Mouse (Mus musculus): ENCODE data around the gene Atp2c2. TPM values are rescaled to one million over a fixed set of nuclear protein-coding genes. Genes with fewer than 3 reads are reported as not detected.

The Atp2c2 gene
- 2.3 and 2.4 TPM in 2 replicates for polyA plus RNA-seq (2015; fragmentation: Nextera tagmentation; extraction: Ambion mirVana)

DNA sequence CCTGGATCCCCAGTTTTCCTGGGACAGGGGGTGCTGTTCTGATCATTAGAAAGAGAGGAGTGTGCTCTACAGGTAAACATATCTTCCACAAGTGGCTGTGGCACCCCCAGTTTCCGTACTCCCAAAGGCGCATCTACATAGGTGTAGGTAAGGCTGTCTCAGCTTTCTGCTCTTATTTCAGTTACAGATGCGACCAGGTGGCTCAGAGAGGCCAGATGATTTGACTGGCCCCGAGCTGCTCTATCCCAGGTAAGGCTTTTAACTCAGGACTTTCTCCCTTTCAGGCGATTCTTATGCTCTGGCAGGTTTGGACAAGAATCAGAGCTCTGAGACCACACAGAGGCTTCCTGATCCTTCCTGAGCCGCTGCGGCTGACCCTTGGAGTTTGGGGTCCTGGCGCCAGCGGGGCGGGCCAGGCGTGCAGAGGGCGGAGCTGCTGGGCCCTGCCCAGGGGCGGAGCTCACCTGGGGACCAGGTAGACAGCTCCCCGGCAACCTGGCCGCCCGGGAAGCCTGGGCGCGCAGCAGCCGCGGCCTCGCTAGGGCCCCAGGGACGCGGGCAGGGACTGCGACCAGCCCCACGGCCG is at the start of gene Atp2c2:
TSS of gene Atp2c2 (plus strand) at position 461 of the 586 bp plus-strand sequence.
- Histone ChIP-seq H3K9ac (ENCODE audit: low read depth, low read length) (peak within 1 kb of the TSS; percentile 31; the same call in 1 of the 2 replicates), H3K4me1 (replicated peaks; ENCODE audit: control insufficient read depth, insufficient read depth, low read length) (no peaks in the 10 kb centered on the region), H3K27me3 (replicated peaks; ENCODE audit: control insufficient read depth, insufficient read depth, low read length) (peaks cover 10% of the 10 kb centered on the region; the same call in 1 of the 2 replicates), H3K9me3 (ENCODE audit: control insufficient read depth) (no peaks in the 10 kb centered on the region), H3K4me3 (ENCODE audit: low read depth, low read length) (peak within 1 kb of the TSS; percentile 35), H3K36me3 (ENCODE audit: control insufficient read depth, insufficient read depth) (no peaks in the 10 kb centered on the region), H3K4me2 (replicated peaks; ENCODE audit: low read depth) (peak within 1 kb of the TSS; percentile 64), H3K27ac (ENCODE audit: low read depth, low read length) (peak within 1 kb of the TSS; percentile 5; the same call in 1 of the 2 replicates)
- TF ChIP-seq CTCF (IDR thresholded peaks at IDR 0.05; ENCODE audit: low read depth): no peak
- WGBS: 4% methylated on average over 26 of the region's 26 CpGs
- ATAC-seq: peak; percentile 71

DNA sequence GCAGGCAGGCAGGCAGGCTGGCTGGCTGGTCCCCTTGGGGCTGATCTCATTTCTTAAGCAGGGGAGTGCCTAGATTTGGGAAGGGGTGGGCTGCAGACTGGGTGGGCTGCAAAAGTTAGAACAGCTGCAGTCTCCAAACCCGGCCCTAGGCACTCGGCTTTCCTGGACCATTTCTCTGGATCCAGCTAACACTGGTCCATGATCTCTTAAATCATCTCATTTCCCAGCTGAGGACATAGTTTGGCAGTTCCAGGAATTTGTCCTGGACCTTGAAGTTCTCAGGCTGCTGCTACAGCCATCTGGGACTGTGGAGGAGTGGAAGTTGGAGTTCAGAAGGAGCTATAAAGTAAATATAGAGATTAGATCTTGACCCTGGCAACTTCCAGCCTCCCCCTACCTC is 48.5 kb upstream of the Atp2c2 start:
- no peak for TF ChIP-seq CTCF (IDR thresholded peaks at IDR 0.05; ENCODE audit: low read depth)
- WGBS: 30% methylated on average over 2 of the region's 2 CpGs
- Histone ChIP-seq H3K9me3 (ENCODE audit: control insufficient read depth) (no peaks in the 10 kb centered on the region), H3K4me2 (replicated peaks; ENCODE audit: low read depth) (no peak overlapping the region), H3K36me3 (ENCODE audit: control insufficient read depth, insufficient read depth) (no peaks in the 10 kb centered on the region), H3K27ac (ENCODE audit: low read depth, low read length) (no peak overlapping the region), H3K27me3 (replicated peaks; ENCODE audit: control insufficient read depth, insufficient read depth, low read length) (no peaks in the 10 kb centered on the region), H3K4me3 (ENCODE audit: low read depth, low read length) (no peak overlapping the region), H3K9ac (ENCODE audit: low read depth, low read length) (no peak overlapping the region), H3K4me1 (replicated peaks; ENCODE audit: control insufficient read depth, insufficient read depth, low read length) (no peaks in the 10 kb centered on the region)
- ATAC-seq: peak; percentile 30; the same call in 1 of the 2 replicates

GRCm38 (mm10) chr8:119656709-119657464 is 42.9 kb upstream of the Atp2c2 start:
- no peak overlapping the region for H3K9ac ChIP-seq (ENCODE audit: low read depth, low read length)
- 39% methylated on average over 5 of the region's 5 CpGs for WGBS
- H3K36me3 ChIP-seq (ENCODE audit: control insufficient read depth, insufficient read depth): no peaks in the 10 kb centered on the region
- H3K27ac ChIP-seq (ENCODE audit: low read depth, low read length): no peak overlapping the region
- H3K4me1 ChIP-seq (replicated peaks; ENCODE audit: control insufficient read depth, insufficient read depth, low read length): 0 out of 2 replicates have a peak, but pooled peaks cover 8% of the 10 kb centered on the region
- ATAC-seq: peak; percentile 32; the same call in 1 of the 2 replicates
- peak; percentile 70 for TF ChIP-seq CTCF (IDR thresholded peaks at IDR 0.05; ENCODE audit: low read depth)
- no peaks in the 10 kb centered on the region for H3K27me3 ChIP-seq (replicated peaks; ENCODE audit: control insufficient read depth, insufficient read depth, low read length)
- no peaks in the 10 kb centered on the region for H3K9me3 ChIP-seq (ENCODE audit: control insufficient read depth)
- H3K4me2 ChIP-seq (replicated peaks; ENCODE audit: low read depth): no peak overlapping the region
- H3K4me3 ChIP-seq (ENCODE audit: low read depth, low read length): no peak overlapping the region

GRCm38 (mm10) chr8:119661081-119661480 is 38.7 kb upstream of the Atp2c2 start:
- no peaks in the 10 kb centered on the region for H3K27me3 ChIP-seq (replicated peaks; ENCODE audit: control insufficient read depth, insufficient read depth, low read length)
- H3K9ac ChIP-seq (ENCODE audit: low read depth, low read length): no peak overlapping the region
- TF ChIP-seq CTCF (IDR thresholded peaks at IDR 0.05; ENCODE audit: low read depth): no peak
- no peak overlapping the region for H3K27ac ChIP-seq (ENCODE audit: low read depth, low read length)
- H3K4me1 ChIP-seq (replicated peaks; ENCODE audit: control insufficient read depth, insufficient read depth, low read length): 0 out of 2 replicates have a peak, but pooled peaks cover 8% of the 10 kb centered on the region
- H3K36me3 ChIP-seq (ENCODE audit: control insufficient read depth, insufficient read depth): no peaks in the 10 kb centered on the region
- H3K4me3 ChIP-seq (ENCODE audit: low read depth, low read length): no peak overlapping the region
- 11% methylated on average over 9 of the region's 9 CpGs for WGBS
- H3K9me3 ChIP-seq (ENCODE audit: control insufficient read depth): no peaks in the 10 kb centered on the region
- peak; percentile 31; the same call in 1 of the 2 replicates for ATAC-seq
- H3K4me2 ChIP-seq (replicated peaks; ENCODE audit: low read depth): no peak overlapping the region

DNA sequence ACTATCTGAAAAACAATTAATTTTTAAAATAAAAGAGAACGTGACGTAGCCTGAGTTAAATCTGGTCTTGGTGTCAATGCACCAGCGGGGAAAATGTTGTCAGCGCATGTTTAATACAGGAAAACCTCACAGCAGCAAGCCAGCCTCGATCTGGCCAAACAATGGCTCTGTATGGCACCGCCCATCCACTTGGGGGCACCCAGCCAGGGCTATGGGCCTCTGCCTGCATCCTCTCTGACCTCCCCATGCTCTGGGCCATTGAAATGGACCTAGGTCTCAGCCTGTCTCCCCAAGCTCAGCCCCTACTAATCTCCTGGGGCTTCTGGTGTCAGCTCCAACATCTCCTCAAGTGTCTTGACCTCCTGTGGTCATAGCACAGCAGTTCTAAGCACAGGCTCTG is 37.9 kb upstream of the Atp2c2 start:
- Histone ChIP-seq H3K9ac (ENCODE audit: low read depth, low read length) (no peak overlapping the region), H3K27me3 (replicated peaks; ENCODE audit: control insufficient read depth, insufficient read depth, low read length) (no peaks in the 10 kb centered on the region), H3K36me3 (ENCODE audit: control insufficient read depth, insufficient read depth) (no peaks in the 10 kb centered on the region), H3K4me1 (replicated peaks; ENCODE audit: control insufficient read depth, insufficient read depth, low read length) (0 out of 2 replicates have a peak, but pooled peaks cover 8% of the 10 kb centered on the region), H3K4me2 (replicated peaks; ENCODE audit: low read depth) (no peak overlapping the region), H3K27ac (ENCODE audit: low read depth, low read length) (no peak overlapping the region), H3K9me3 (ENCODE audit: control insufficient read depth) (no peaks in the 10 kb centered on the region), H3K4me3 (ENCODE audit: low read depth, low read length) (no peak overlapping the region)
- no peak for ATAC-seq
- 71% methylated on average over 6 of the region's 6 CpGs for WGBS
- TF ChIP-seq CTCF (IDR thresholded peaks at IDR 0.05; ENCODE audit: low read depth): 0 out of 2 replicates have a peak, but pooled peaks have one; percentile 2

- TF ChIP-seq CTCF (IDR thresholded peaks at IDR 0.05; ENCODE audit: low read depth): no peak
- H3K4me2 ChIP-seq (replicated peaks; ENCODE audit: low read depth): no peak overlapping the region
- H3K36me3 ChIP-seq (ENCODE audit: control insufficient read depth, insufficient read depth): no peaks in the 10 kb centered on the region
- no peaks in the 10 kb centered on the region for H3K27me3 ChIP-seq (replicated peaks; ENCODE audit: control insufficient read depth, insufficient read depth, low read length)
- H3K4me1 ChIP-seq (replicated peaks; ENCODE audit: control insufficient read depth, insufficient read depth, low read length): 0 out of 2 replicates have a peak, but pooled peaks cover 12% of the 10 kb centered on the region
- no peak overlapping the region; the same call in 1 of the 2 replicates for H3K9ac ChIP-seq (ENCODE audit: low read depth, low read length)
- H3K9me3 ChIP-seq (ENCODE audit: control insufficient read depth): no peaks in the 10 kb centered on the region
- no peak for ATAC-seq
- 76% methylated on average over 11 of the region's 11 CpGs for WGBS
- H3K27ac ChIP-seq (ENCODE audit: low read depth, low read length): no peak overlapping the region
- H3K4me3 ChIP-seq (ENCODE audit: low read depth, low read length): no peak overlapping the region
Measured at GRCm38 (mm10) chr8:119663440-119663839, 36.4 kb upstream of the Atp2c2 start.
